Mouse (Mus musculus): ENCODE data around the gene Vps39. TPM values are rescaled to one million over a fixed set of nuclear protein-coding genes. Genes with fewer than 3 reads are reported as not detected.

Vps39 gene
- polyA plus RNA-seq, 1 experiment = 34.0 TPM

GRCm38 (mm10) chr2:120367416-120368207, 14.7 kb upstream of the Vps39 start:
- H3K4me2 ChIP-seq (ENCODE audit: low read depth) = no peak overlapping the region
- H3K4me3 ChIP-seq = no peak overlapping the region
- H3K79me2 ChIP-seq (ENCODE audit: control insufficient read depth, insufficient read depth) = no peaks in the 10 kb centered on the region

GRCm38 (mm10) chr2:120366501-120366900, 13.6 kb upstream of the Vps39 start:
- TF ChIP-seq USF1 (IDR thresholded peaks at IDR 0.05; ENCODE audit: low read depth) = no peak
- no peaks in the 10 kb centered on the region for H3K79me2 ChIP-seq (ENCODE audit: control insufficient read depth, insufficient read depth)
- peaks cover 60% of the 10 kb centered on the region for H3K36me3 ChIP-seq (ENCODE audit: control insufficient read depth, insufficient read depth)
- H3K4me2 ChIP-seq (ENCODE audit: low read depth) = no peak overlapping the region
- no peak overlapping the region for H3ac ChIP-seq (ENCODE audit: control insufficient read depth, insufficient read length)
- H3K4me3 ChIP-seq = no peak overlapping the region
- H3K27me3 ChIP-seq (ENCODE audit: control insufficient read depth, insufficient read depth, insufficient read length) = no peaks in the 10 kb centered on the region

More at GRCm38 (mm10) chr2:120367416-120368207, 14.7 kb upstream of the Vps39 start:
- Histone ChIP-seq H3K27me3 (ENCODE audit: control insufficient read depth, insufficient read depth, insufficient read length) (no peaks in the 10 kb centered on the region), H3K36me3 (ENCODE audit: control insufficient read depth, insufficient read depth) (peaks cover 56% of the 10 kb centered on the region), H3ac (ENCODE audit: control insufficient read depth, insufficient read length) (no peak overlapping the region)
- TF ChIP-seq CEBPB (IDR thresholded peaks at IDR 0.05; ENCODE audit: insufficient read depth, poor library complexity, severe bottlenecking) (no peak), MAX (IDR thresholded peaks at IDR 0.05; ENCODE audit: low read depth) (no peak), MYOG (IDR thresholded peaks at IDR 0.05; ENCODE audit: control insufficient read depth in 1 of 3, insufficient read depth in 1 of 3, insufficient read length in 2 of 3, low read depth in 2 of 3) (no peak), SRF (IDR thresholded peaks at IDR 0.05; ENCODE audit: control insufficient read depth, insufficient read length, low read depth) (no peak), POLR2A (IDR thresholded peaks at IDR 0.05; ENCODE audit: insufficient read length, low read depth) (no peak), TCF12 (IDR thresholded peaks at IDR 0.05; ENCODE audit: insufficient read depth, poor library complexity, severe bottlenecking) (no peak), POLR2AphosphoS2 (IDR thresholded peaks at IDR 0.05; ENCODE audit: insufficient read length, low read depth) (no peak), REST (IDR thresholded peaks at IDR 0.05; ENCODE audit: insufficient read depth, insufficient read length) (no peak), E2F4 (IDR thresholded peaks at IDR 0.05; ENCODE audit: insufficient read depth) (no peak)

DNA sequence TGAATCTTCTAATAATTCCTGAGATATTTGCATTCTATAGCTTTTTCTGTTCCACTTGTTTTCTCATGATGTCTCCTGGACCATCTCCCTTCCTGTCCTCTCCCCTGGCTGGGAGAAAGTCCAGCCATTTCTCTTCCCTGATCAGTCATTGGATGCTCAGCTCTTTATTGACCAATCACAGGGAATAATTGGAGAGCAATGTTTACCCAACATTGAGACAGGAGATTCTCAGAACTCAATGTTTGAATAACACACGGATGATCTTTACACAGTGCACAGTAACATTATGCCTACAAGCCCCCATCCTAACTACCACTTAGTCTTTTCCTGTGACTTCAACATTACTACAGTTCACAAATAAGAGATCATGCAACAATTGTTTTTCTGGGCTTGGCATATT, 7.5 kb upstream of the Vps39 start:
- Histone ChIP-seq H3K27me3 (ENCODE audit: control insufficient read depth, insufficient read depth, insufficient read length) (no peaks in the 10 kb centered on the region), H3ac (ENCODE audit: control insufficient read depth, insufficient read length) (no peak overlapping the region), H3K79me2 (ENCODE audit: control insufficient read depth, insufficient read depth) (no peaks in the 10 kb centered on the region), H3K36me3 (ENCODE audit: control insufficient read depth, insufficient read depth) (peaks cover 42% of the 10 kb centered on the region), H3K4me3 (no peak overlapping the region), H3K4me2 (ENCODE audit: low read depth) (no peak overlapping the region)
- TF ChIP-seq SRF (IDR thresholded peaks at IDR 0.05; ENCODE audit: control insufficient read depth, insufficient read length, low read depth) (no peak), MAX (IDR thresholded peaks at IDR 0.05; ENCODE audit: low read depth) (no peak), CEBPB (IDR thresholded peaks at IDR 0.05; ENCODE audit: insufficient read depth, poor library complexity, severe bottlenecking) (no peak)

DNA sequence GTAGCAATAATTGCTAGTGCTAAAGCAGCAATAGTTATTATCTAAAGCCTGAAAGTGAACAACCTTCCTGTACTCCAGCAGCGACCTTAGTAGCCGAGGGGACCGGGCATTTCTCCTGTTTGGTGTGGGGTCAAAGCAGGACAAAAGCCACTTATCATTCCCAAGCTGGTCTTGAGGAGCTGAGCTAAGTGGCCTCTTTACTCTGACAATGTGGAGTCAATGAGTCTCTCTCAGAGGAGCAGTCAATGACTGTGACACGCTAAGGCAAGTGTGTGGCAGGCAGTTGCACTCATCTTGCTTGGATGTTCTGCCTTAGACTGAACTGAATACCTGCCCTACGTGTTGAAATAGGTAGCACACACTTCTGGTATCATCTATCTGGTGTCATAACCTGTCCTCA, 1.6 kb downstream of the Vps39 start:
- Histone ChIP-seq H3K4me3 (no peak overlapping the region), H3ac (ENCODE audit: control insufficient read depth, insufficient read length) (no peak overlapping the region), H3K27me3 (ENCODE audit: control insufficient read depth, insufficient read depth, insufficient read length) (no peaks in the 10 kb centered on the region), H3K79me2 (ENCODE audit: control insufficient read depth, insufficient read depth) (peaks cover 13% of the 10 kb centered on the region), H3K4me2 (ENCODE audit: low read depth) (no peak overlapping the region), H3K36me3 (ENCODE audit: control insufficient read depth, insufficient read depth) (peaks cover 21% of the 10 kb centered on the region)
- TF ChIP-seq SRF (IDR thresholded peaks at IDR 0.05; ENCODE audit: control insufficient read depth, insufficient read length, low read depth) = no peak
- TF ChIP-seq CEBPB (IDR thresholded peaks at IDR 0.05; ENCODE audit: insufficient read depth, poor library complexity, severe bottlenecking) = no peak
- no peak for TF ChIP-seq REST (IDR thresholded peaks at IDR 0.05; ENCODE audit: insufficient read depth, insufficient read length)
- no peak for TF ChIP-seq TCF12 (IDR thresholded peaks at IDR 0.05; ENCODE audit: insufficient read depth, poor library complexity, severe bottlenecking)
- TF ChIP-seq MYOG (IDR thresholded peaks at IDR 0.05; ENCODE audit: control insufficient read depth in 1 of 3, insufficient read depth in 1 of 3, insufficient read length in 2 of 3, low read depth in 2 of 3) = no peak

GRCm38 (mm10) chr2:120348120-120348519, 4.8 kb downstream of the Vps39 start:
- TF ChIP-seq POLR2AphosphoS2 (IDR thresholded peaks at IDR 0.05; ENCODE audit: insufficient read length, low read depth) (no peak), MAX (IDR thresholded peaks at IDR 0.05; ENCODE audit: low read depth) (no peak), POLR2A (IDR thresholded peaks at IDR 0.05; ENCODE audit: insufficient read length, low read depth) (no peak), CEBPB (IDR thresholded peaks at IDR 0.05; ENCODE audit: insufficient read depth, poor library complexity, severe bottlenecking) (no peak), SRF (IDR thresholded peaks at IDR 0.05; ENCODE audit: control insufficient read depth, insufficient read length, low read depth) (no peak), REST (IDR thresholded peaks at IDR 0.05; ENCODE audit: insufficient read depth, insufficient read length) (no peak), E2F4 (IDR thresholded peaks at IDR 0.05; ENCODE audit: insufficient read depth) (no peak), MYOG (IDR thresholded peaks at IDR 0.05; ENCODE audit: control insufficient read depth in 1 of 3, insufficient read depth in 1 of 3, insufficient read length in 2 of 3, low read depth in 2 of 3) (no peak), USF1 (IDR thresholded peaks at IDR 0.05; ENCODE audit: low read depth) (no peak), MYOD1 (IDR thresholded peaks at IDR 0.05; ENCODE audit: control insufficient read depth in 1 of 3, insufficient read length in 2 of 3, low read depth in 2 of 3) (no peak)
- no peak overlapping the region for H3K4me2 ChIP-seq (ENCODE audit: low read depth)
- peaks cover 17% of the 10 kb centered on the region for H3K36me3 ChIP-seq (ENCODE audit: control insufficient read depth, insufficient read depth)
- no peaks in the 10 kb centered on the region for H3K27me3 ChIP-seq (ENCODE audit: control insufficient read depth, insufficient read depth, insufficient read length)
- peaks cover 13% of the 10 kb centered on the region for H3K79me2 ChIP-seq (ENCODE audit: control insufficient read depth, insufficient read depth)
- H3ac ChIP-seq (ENCODE audit: control insufficient read depth, insufficient read length) = no peak overlapping the region
- H3K4me3 ChIP-seq = no peak overlapping the region
